11 mouse cellular contexts compared by ENCODE assay signal in genomic region chr4:57733445-57733844, GRCm38 (mm10). TPM values are rescaled to one million over a fixed set of nuclear protein-coding genes. Genes with fewer than 3 reads are reported as not detected.
DNase-seq lines count a peak whose midpoint lies in the region; ATAC-seq and TF ChIP-seq lines count a peak whose summit lies in the region.
"Had no signal": no experiment of that assay in that cellular context is flagged by ENCODE, and none has a peak within 500 bp of the region (broad histone marks: within the 10 kb centered on the region; RNA-seq: fewer than 3 reads in every experiment).

No protein-coding gene starts in this region.

- 73% methylated on average over 3 of the region's 3 CpGs for WGBS in kidney, embryonic 14.5 days
- WGBS in heart, postnatal 0 days, result 41% methylated on average over 3 of the region's 3 CpGs

- no peak for ATAC-seq in kidney, embryonic 14.5 days (ENCODE audit: low FRiP score, low TSS enrichment)
- peak; percentile 75 for ATAC-seq in heart, postnatal 0 days (ENCODE audit: insufficient read depth, low read depth)
- ATAC-seq in activated CD4-positive, CD25-positive, alpha-beta regulatory T cell, adult 4 months, result no peak

- no peak overlapping the region for H3K9ac ChIP-seq in kidney, embryonic 14.5 days (ENCODE audit: low read depth, low read length)
- H3K9ac ChIP-seq in heart, postnatal 0 days (replicated peaks; ENCODE audit: low read depth, low read length), result no peak overlapping the region

- no peak for TF ChIP-seq CTCF in heart, postnatal 0 days (IDR thresholded peaks at IDR 0.05; ENCODE audit: low read depth)

- peak; percentile 48 to 77 for DNase-seq in adrenal gland, adult (ENCODE audit: inconsistent age in 2 of 2, low spot score in 1 of 2)
- no peak for DNase-seq in adrenal gland, adult 8-10 months
- DNase-seq in kidney, postnatal 10 days, result peak; percentile 52
- peak; percentile 75 for DNase-seq in MEL-GATA-1-ER (ENCODE audit: extremely low read depth, low read depth)
- peak; percentile 45 for DNase-seq in heart, postnatal 0 days (ENCODE audit: low spot score)
- no peak for DNase-seq in spleen, postnatal 36 days (ENCODE audit: low spot score in 2 of 2)
- DNase-seq: cerebellum, adult 2 months; lung, adult 2 months had no signal

- H3K9me3 ChIP-seq in kidney, embryonic 14.5 days (ENCODE audit: control insufficient read depth, low read length), result no peaks in the 10 kb centered on the region
- no peaks in the 10 kb centered on the region for H3K9me3 ChIP-seq in heart, postnatal 0 days (replicated peaks; ENCODE audit: control insufficient read depth, low read length)
- H3K9me3 ChIP-seq: forebrain, embryonic 10.5 days had no signal

- H3K4me1 ChIP-seq in kidney, embryonic 14.5 days (ENCODE audit: control insufficient read depth, insufficient read depth, low read length), result no peaks in the 10 kb centered on the region
- H3K4me1 ChIP-seq in heart, postnatal 0 days (ENCODE audit: control insufficient read depth, insufficient read depth), result peaks cover 29% of the 10 kb centered on the region

- H3K36me3 ChIP-seq in kidney, embryonic 14.5 days (ENCODE audit: control insufficient read depth, insufficient read depth, low read length), result no peaks in the 10 kb centered on the region
- H3K36me3 ChIP-seq in heart, postnatal 0 days (replicated peaks; ENCODE audit: control insufficient read depth, insufficient read depth, low read length), result peaks cover 4% of the 10 kb centered on the region; the same call in 1 of the 2 replicates
- H3K36me3 ChIP-seq: forebrain, embryonic 10.5 days had no signal

- H3K27me3 ChIP-seq in kidney, embryonic 14.5 days (ENCODE audit: control insufficient read depth, insufficient read depth, low read length), result no peaks in the 10 kb centered on the region
- no peaks in the 10 kb centered on the region for H3K27me3 ChIP-seq in heart, postnatal 0 days (ENCODE audit: control insufficient read depth, insufficient read depth, low read length)

- H3K4me3 ChIP-seq in kidney, embryonic 14.5 days (ENCODE audit: low read length), result no peak overlapping the region
- no peak overlapping the region for H3K4me3 ChIP-seq in heart, postnatal 0 days (ENCODE audit: low read depth, low read length)
- H3K4me3 ChIP-seq: forebrain, embryonic 10.5 days had no signal

- H3K4me2 ChIP-seq in kidney, embryonic 14.5 days (replicated peaks; ENCODE audit: low read depth, low read length), result no peak overlapping the region
- no peak overlapping the region for H3K4me2 ChIP-seq in heart, postnatal 0 days (ENCODE audit: low read depth, low read length)

- no peak overlapping the region for H3K27ac ChIP-seq in kidney, embryonic 14.5 days (ENCODE audit: low read depth, low read length)
- H3K27ac ChIP-seq in heart, postnatal 0 days (ENCODE audit: low read depth), result no peak overlapping the region; the same call in 1 of the 2 replicates
- H3K27ac ChIP-seq: forebrain, embryonic 10.5 days had no signal

- TF ChIP-seq EP300 in heart, postnatal 0 days (IDR thresholded peaks at IDR 0.05; ENCODE audit: low read depth), result no peak

RNA-seq across cellular contexts. Expression of gene Akap2, which starts 16.0 kb away (rescaled TPM):
- total RNA-seq in adrenal gland, adult 8-10 months (2022), result 100 to 1,000 TPM; 136 to 169 (median 139) TPM
- 17.1 and 24.0 TPM in 2 replicates for polyA plus RNA-seq in kidney, embryonic 14.5 days (2014; fragmentation: Nextera tagmentation; extraction: Ambion mirVana)
- total RNA-seq in heart, postnatal 0 days (2014; rRNA removed; ENCODE audit: low replicate concordance), result 64.1 and 65.5 TPM in 2 replicates
- polyA plus RNA-seq in heart, postnatal 0 days (2015; fragmentation: Nextera tagmentation; extraction: Ambion mirVana), result 33.8 and 37.7 TPM in 2 replicates
- 1 to 10 TPM; 3.5 to 5.0 TPM for polyA plus RNA-seq in activated CD4-positive, CD25-positive, alpha-beta regulatory T cell, adult 4 months (2017; shearing (Covaris generic))

Comparison
In these comparisons a context has a peak if more than half of its experiments do, and no peak if none do; other contexts are left out.
1. DNase-seq: peak in adrenal gland, adult (2 of 2), kidney, postnatal 10 days (single experiment), MEL-GATA-1-ER (single experiment) and heart, postnatal 0 days (single experiment); none in adrenal gland, adult 8-10 months (single experiment) and spleen, postnatal 36 days (0 of 2).